Mouse (Mus musculus): Measurements from ENCODE around the gene Chst3. TPM values are rescaled to one million over a fixed set of nuclear protein-coding genes. Genes with fewer than 3 reads are reported as not detected.
"Not testable (repeated sequence)": the region's sequence is repeated elsewhere in the genome, so short reads cannot be mapped to it uniquely, and the experiment has no call there.

Gene Chst3
- polyA plus RNA-seq, 1 experiment from 2014 or later, result 1.5 TPM

DNA sequence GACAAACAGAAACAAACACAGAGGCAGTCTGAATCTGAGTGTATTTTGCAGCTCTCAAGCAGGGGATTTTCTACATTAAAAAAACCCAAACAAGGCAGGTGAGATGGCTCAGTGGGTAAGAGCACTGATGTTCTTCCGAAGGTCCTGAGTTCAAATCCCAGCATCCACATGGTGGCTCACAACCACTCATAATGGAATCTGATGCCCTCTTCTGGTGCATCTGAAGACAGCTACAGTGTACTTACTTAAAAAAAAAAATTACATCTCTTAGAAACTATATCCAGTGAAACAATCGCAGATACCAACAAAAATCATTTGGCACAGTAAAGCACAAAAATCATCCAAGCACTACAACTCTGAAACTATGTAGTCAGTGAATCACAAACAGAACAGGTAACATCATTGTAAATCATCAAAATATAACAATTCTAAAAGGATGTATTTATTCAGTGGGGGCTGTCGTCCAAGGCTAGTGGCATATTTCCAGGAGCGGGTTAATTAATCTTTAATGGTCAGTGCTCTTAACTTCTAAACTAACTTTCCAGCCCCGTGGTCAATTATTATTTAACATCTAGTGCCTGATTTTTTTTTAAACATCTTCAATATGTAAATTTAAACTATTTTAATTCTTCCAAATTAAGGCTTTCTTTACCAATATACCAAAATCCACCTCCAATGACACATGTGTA lies 2.7 kb upstream of the Chst3 start:
- not testable (repeated sequence) for H3K4me1 ChIP-seq (replicated peaks; ENCODE audit: control insufficient read depth, insufficient read depth, low read length); H3K27ac ChIP-seq (ENCODE audit: low read depth, low read length); DNase-seq (ENCODE audit: low spot score); H3K36me3 ChIP-seq (ENCODE audit: control insufficient read depth, insufficient read depth, low read length); ATAC-seq (ENCODE audit: low FRiP score); H3K9me3 ChIP-seq (ENCODE audit: control insufficient read depth, low read length); H3K27me3 ChIP-seq (ENCODE audit: control insufficient read depth, insufficient read depth, low read length); H3K4me2 ChIP-seq (replicated peaks; ENCODE audit: low read depth, low read length); H3K4me3 ChIP-seq (ENCODE audit: low read depth, low read length); H3K9ac ChIP-seq (ENCODE audit: low read depth, low read length)
- WGBS, result 95% methylated on average over 5 of the region's 5 CpGs

DNA sequence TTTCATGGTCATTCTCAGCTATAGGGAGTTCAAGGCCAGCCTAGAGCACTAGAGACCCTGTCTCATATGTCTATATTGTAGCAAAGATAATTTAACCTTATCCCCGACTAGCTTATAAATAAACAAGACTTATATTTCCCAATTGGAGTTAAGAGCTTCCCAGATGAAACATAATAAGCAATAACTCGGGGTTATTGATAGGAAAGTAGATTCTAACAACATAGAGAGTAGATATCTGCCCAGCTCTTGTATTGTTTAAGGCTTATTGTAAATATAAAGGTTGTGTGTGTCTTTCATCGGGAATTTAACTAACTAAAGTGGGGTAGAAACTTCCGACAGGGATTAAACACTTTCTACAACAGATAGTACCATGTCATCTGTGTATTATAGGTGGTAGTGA lies 1.5 kb upstream of the Chst3 start:
- 90% methylated on average over 4 of the region's 4 CpGs for WGBS
- no peak overlapping the region for H3K9ac ChIP-seq (ENCODE audit: low read depth, low read length)

DNA sequence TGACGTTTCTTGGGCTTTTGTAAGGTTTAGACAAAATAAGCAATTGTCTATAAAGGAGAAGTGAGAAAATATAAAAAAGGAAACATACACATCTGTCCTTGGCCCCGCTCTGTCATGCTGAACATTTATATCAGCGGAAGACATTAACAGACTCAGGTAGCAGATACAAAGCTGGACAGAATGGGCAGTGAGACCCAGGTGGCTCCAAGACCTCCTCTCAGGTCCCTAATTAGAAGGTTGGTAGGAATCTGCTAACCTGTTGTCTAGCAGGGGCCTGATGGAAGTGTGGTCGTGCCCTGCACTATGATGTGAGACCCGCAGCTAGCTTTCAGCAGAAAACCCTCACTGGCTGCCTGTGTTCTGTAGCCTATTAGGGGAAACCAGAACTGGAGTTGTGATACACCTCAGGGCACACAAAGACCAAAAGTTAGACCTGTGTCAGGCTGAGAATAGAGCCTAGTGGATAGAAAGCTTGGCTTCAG lies 1.0 kb upstream of the Chst3 start:
- Histone ChIP-seq H3K27me3 (ENCODE audit: control insufficient read depth, insufficient read depth, low read length) (peaks cover 5% of the 10 kb centered on the region; the same call in 1 of the 2 replicates), H3K9me3 (ENCODE audit: control insufficient read depth, low read length) (no peaks in the 10 kb centered on the region), H3K36me3 (ENCODE audit: control insufficient read depth, insufficient read depth, low read length) (no peaks in the 10 kb centered on the region), H3K4me3 (ENCODE audit: low read depth, low read length) (no peak overlapping the region), H3K4me2 (replicated peaks; ENCODE audit: low read depth, low read length) (no peak overlapping the region), H3K27ac (ENCODE audit: low read depth, low read length) (no peak overlapping the region), H3K4me1 (replicated peaks; ENCODE audit: control insufficient read depth, insufficient read depth, low read length) (0 out of 2 replicates have a peak, but pooled peaks cover 3% of the 10 kb centered on the region), H3K9ac (ENCODE audit: low read depth, low read length) (no peak overlapping the region)
- DNase-seq (ENCODE audit: low spot score), result no peak
- ATAC-seq (ENCODE audit: low FRiP score), result no peak
- WGBS, result 76% methylated on average over 5 of the region's 5 CpGs

More for the DNA sequence above, 1.5 kb upstream of the Chst3 start:
- no peak overlapping the region for H3K27ac ChIP-seq (ENCODE audit: low read depth, low read length)
- no peak overlapping the region for H3K4me2 ChIP-seq (replicated peaks; ENCODE audit: low read depth, low read length)
- H3K9me3 ChIP-seq (ENCODE audit: control insufficient read depth, low read length), result no peaks in the 10 kb centered on the region
- DNase-seq (ENCODE audit: low spot score) (no peak), ATAC-seq (ENCODE audit: low FRiP score) (no peak)
- H3K4me1 ChIP-seq (replicated peaks; ENCODE audit: control insufficient read depth, insufficient read depth, low read length), result 0 out of 2 replicates have a peak, but pooled peaks cover 3% of the 10 kb centered on the region
- peaks cover 5% of the 10 kb centered on the region; the same call in 1 of the 2 replicates for H3K27me3 ChIP-seq (ENCODE audit: control insufficient read depth, insufficient read depth, low read length)
- H3K36me3 ChIP-seq (ENCODE audit: control insufficient read depth, insufficient read depth, low read length), result no peaks in the 10 kb centered on the region
- no peak overlapping the region for H3K4me3 ChIP-seq (ENCODE audit: low read depth, low read length)

DNA sequence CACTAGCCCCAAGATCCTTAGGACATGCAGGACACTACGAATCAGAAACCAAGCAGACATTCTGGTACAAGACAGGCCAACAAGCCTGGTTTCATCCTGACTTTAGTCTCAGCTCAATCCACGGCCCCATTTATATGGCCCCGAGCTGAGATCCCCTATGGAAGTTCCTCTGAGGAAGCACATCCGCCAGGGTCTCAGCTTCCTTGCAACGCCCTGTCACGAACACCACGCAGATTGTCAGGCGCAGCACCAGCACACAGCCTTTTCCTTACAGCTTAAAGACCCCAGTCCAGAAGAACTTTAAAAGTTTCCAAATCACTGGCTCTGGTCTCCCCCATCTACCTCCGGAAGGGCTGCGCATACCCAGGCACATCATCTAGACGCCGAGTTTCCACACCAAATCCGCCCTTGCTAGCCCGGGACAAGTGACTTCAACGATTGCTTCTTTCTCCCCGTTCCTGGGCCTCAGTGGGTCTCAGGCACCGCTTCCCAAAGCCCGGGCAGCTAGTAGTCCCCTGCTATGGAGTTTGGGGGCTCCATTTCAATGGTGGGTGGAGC lies 948 bp downstream of the Chst3 start:
- H3K4me1 ChIP-seq (replicated peaks; ENCODE audit: control insufficient read depth, insufficient read depth, low read length), result peaks cover 3% of the 10 kb centered on the region; the same call in 1 of the 2 replicates
- H3K9me3 ChIP-seq (ENCODE audit: control insufficient read depth, low read length), result no peaks in the 10 kb centered on the region
- no peak overlapping the region for H3K27ac ChIP-seq (ENCODE audit: low read depth, low read length)
- H3K4me3 ChIP-seq (ENCODE audit: low read depth, low read length), result peak overlapping the region; percentile 40
- ATAC-seq (ENCODE audit: low FRiP score) (no peak), DNase-seq (ENCODE audit: low spot score) (peak; percentile 55)
- peak overlapping the region; percentile 76 for H3K9ac ChIP-seq (ENCODE audit: low read depth, low read length)
- H3K27me3 ChIP-seq (ENCODE audit: control insufficient read depth, insufficient read depth, low read length), result peaks cover 5% of the 10 kb centered on the region; the same call in 1 of the 2 replicates
- peak overlapping the region; percentile 56 for H3K4me2 ChIP-seq (replicated peaks; ENCODE audit: low read depth, low read length)
- no peaks in the 10 kb centered on the region for H3K36me3 ChIP-seq (ENCODE audit: control insufficient read depth, insufficient read depth, low read length)
- WGBS, result 5% methylated on average over 18 of the region's 18 CpGs

DNA sequence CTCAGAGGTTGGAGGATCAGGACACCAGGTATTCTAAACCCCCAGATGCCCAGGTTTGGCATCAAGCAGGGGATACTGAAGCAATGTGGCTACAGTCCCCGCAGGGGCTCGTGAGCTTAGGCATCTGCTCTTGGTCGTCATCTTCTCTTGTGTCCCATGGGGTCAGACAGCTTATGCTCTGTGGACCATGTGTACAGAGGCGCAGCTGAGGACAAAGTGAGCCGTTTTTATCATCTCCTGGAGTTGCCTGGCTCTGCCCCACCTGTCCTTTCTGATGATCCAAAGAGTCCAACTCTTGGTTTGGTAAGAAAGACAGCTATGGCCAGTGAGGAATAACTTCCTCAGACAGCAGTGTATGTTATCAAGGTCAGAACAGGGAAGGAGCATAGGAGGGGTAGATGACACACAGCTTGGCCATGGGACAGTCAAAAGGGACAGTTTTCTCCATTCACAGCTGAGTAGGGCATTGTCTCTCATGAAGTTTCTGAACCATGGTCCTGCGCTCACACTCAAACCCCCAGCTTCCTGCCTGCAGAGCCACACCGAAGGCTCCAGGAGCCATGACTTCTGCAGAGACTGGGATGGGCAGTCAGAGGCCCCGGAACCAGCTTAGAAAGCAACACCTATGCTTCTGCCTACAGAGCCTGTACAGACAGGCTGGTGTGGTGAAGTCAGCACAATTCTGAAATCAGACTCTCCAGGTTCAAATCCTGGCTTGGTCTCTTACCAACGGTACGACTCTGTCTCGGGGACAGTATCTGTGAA lies 2.5 kb downstream of the Chst3 start:
- ATAC-seq (ENCODE audit: low FRiP score), result no peak
- no peak for DNase-seq (ENCODE audit: low spot score)
- Histone ChIP-seq H3K4me1 (replicated peaks; ENCODE audit: control insufficient read depth, insufficient read depth, low read length) (peaks cover 10% of the 10 kb centered on the region), H3K27me3 (ENCODE audit: control insufficient read depth, insufficient read depth, low read length) (peaks cover 5% of the 10 kb centered on the region; the same call in 1 of the 2 replicates), H3K9me3 (ENCODE audit: control insufficient read depth, low read length) (no peaks in the 10 kb centered on the region), H3K4me3 (ENCODE audit: low read depth, low read length) (no peak overlapping the region), H3K27ac (ENCODE audit: low read depth, low read length) (no peak overlapping the region), H3K9ac (ENCODE audit: low read depth, low read length) (no peak overlapping the region), H3K36me3 (ENCODE audit: control insufficient read depth, insufficient read depth, low read length) (no peaks in the 10 kb centered on the region), H3K4me2 (replicated peaks; ENCODE audit: low read depth, low read length) (no peak overlapping the region)
- 87% methylated on average over 11 of the region's 11 CpGs for WGBS

DNA sequence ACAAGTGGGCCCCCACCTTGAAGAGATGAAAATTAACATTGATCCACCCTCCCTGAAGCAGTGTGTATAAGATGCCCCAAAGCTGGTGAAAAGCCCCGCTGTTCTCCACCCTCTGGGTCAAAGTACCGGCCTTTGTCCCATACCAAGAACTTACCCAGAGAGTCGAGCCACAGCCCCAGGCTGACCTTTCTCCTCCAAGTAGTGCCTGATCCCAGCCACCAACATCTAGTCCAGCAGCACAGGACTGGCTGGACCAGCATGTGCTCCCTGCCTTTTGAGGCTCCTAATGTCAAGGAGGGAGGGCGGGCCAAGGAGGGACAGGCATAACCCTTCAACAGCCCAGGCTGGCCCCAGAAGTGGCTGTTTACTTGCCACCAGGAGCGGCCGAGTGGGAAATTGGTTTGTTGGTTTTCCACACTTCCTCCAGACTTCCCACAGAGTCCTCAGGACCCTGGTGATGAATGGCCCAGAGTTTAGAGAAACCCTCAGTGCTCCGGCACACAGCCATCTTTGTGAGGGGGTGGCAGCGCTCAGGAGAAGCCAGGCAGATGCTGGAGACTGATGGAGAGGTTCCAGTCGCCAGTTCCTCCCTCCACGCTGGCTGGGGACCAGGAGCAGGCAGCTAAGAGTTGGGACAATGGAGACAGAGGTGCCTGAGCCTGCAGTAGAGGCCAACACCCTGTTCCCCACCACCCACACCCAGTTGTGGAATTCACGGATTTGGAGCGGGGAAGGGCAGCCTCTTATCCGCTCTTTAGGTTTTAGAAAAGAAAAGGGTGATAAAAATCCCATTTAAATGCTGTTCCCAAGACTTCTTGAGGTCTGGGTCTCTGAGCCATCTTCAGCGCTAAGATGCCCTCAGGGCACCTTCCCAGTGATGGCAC lies 3.7 kb downstream of the Chst3 start:
- Histone ChIP-seq H3K4me2 (replicated peaks; ENCODE audit: low read depth, low read length) (no peak overlapping the region), H3K4me1 (replicated peaks; ENCODE audit: control insufficient read depth, insufficient read depth, low read length) (peaks cover 10% of the 10 kb centered on the region), H3K36me3 (ENCODE audit: control insufficient read depth, insufficient read depth, low read length) (no peaks in the 10 kb centered on the region), H3K27me3 (ENCODE audit: control insufficient read depth, insufficient read depth, low read length) (peaks cover 5% of the 10 kb centered on the region; the same call in 1 of the 2 replicates), H3K4me3 (ENCODE audit: low read depth, low read length) (no peak overlapping the region), H3K9ac (ENCODE audit: low read depth, low read length) (no peak overlapping the region), H3K9me3 (ENCODE audit: control insufficient read depth, low read length) (no peaks in the 10 kb centered on the region), H3K27ac (ENCODE audit: low read depth, low read length) (no peak overlapping the region)
- DNase-seq (ENCODE audit: low spot score), result no peak
- no peak for ATAC-seq (ENCODE audit: low FRiP score)
- 68% methylated on average over 14 of the region's 14 CpGs for WGBS

DNA sequence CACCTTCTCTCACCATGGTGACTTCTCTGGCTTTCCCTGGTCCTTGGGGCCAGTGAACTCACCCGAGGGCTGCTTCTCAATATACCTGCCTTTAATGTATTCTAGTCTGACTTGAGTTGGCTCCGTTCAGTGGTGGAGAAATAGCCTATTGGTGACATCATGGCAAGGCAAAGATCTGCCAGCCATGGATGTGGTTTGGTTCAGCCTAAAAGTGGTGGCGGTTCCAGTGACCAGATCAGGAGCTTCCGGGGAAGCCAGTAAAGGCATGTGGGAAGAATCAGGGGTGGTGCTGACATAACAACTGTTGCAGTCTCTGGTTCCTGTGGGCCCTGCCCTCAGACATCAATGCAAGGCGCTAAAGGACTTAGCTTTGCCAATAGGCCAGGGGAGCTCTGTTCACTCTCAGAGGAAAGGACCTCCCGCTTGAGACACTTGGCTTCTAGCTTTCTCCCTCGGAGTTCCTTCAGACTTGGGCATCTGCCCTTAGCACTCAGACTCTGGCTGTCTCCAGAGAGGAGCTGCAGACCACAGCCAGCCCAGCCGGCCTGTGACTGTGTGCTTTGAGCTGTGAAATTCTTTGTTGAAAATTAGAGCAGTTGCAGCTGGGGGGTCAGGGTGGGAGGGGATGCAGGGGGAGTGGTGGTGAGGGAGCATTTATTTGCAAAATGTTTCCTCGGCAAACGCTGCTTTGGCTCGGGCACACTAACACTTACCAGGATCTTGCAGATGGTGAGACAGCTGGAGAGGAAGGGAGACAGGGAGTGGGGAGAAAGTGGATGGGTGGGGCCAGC lies 6.3 kb downstream of the Chst3 start:
- Histone ChIP-seq H3K36me3 (ENCODE audit: control insufficient read depth, insufficient read depth, low read length) (no peaks in the 10 kb centered on the region), H3K4me2 (replicated peaks; ENCODE audit: low read depth, low read length) (no peak overlapping the region), H3K9ac (ENCODE audit: low read depth, low read length) (no peak overlapping the region; the same call in 1 of the 2 replicates), H3K4me1 (replicated peaks; ENCODE audit: control insufficient read depth, insufficient read depth, low read length) (peaks cover 9% of the 10 kb centered on the region), H3K27me3 (ENCODE audit: control insufficient read depth, insufficient read depth, low read length) (peaks cover 5% of the 10 kb centered on the region; the same call in 1 of the 2 replicates), H3K27ac (ENCODE audit: low read depth, low read length) (no peak overlapping the region), H3K9me3 (ENCODE audit: control insufficient read depth, low read length) (no peaks in the 10 kb centered on the region), H3K4me3 (ENCODE audit: low read depth, low read length) (no peak overlapping the region)
- DNase-seq (ENCODE audit: low spot score), result no peak
- no peak for ATAC-seq (ENCODE audit: low FRiP score)
- 35% methylated on average over 11 of the region's 11 CpGs for WGBS

Data from hindbrain, embryonic 11.5 days (tissue).